Mouse (Mus musculus) heart, postnatal 0 days (tissue): ENCODE results near the gene Nrcam. TPM values are rescaled to one million over a fixed set of nuclear protein-coding genes. Genes with fewer than 3 reads are reported as not detected.

Experiments
- ATAC-seq: fragments of 200-750 bp; cut with Nextera tagmentation; 2 replicates; pipeline ENCODE4 v1.8.0; 2017; ENCODE audit warnings: low read depth, moderate number of reproducible peaks, moderate library complexity; ENCODE audit not compliant: insufficient read depth
- DNase-seq: peaks from one replicate; pipeline ENCODE4 v3.0.0-alpha.2; 2016; ENCODE audit warnings: low spot score
- H3K27ac ChIP-seq: fragments of 300-500 bp; sonication (generic); 2 replicates; pipeline ENCODE4 v1.5.1; 2014; ENCODE audit warnings: low read depth, mild to moderate bottlenecking
- H3K27me3 ChIP-seq: fragments of 300-500 bp; sonication (generic); 2 replicates; pipeline ENCODE4 v1.6.1; 2014; ENCODE audit warnings: low read length, mixed read lengths; ENCODE audit not compliant: control insufficient read depth, insufficient read depth
- H3K36me3 ChIP-seq: fragments of 300-500 bp; sonication (generic); replicated peaks from 2 replicates; pipeline ENCODE4 v1.6.1; 2014; ENCODE audit warnings: low read length, mixed read lengths; ENCODE audit not compliant: control insufficient read depth, insufficient read depth
- H3K4me1 ChIP-seq: fragments of 300-500 bp; sonication (generic); 2 replicates; pipeline ENCODE4 v1.6.1; 2014; ENCODE audit warnings: antibody characterized with exemption; ENCODE audit not compliant: control insufficient read depth, insufficient read depth
- H3K4me2 ChIP-seq: fragments of 300-500 bp; sonication (generic); 2 replicates; pipeline ENCODE4 v1.6.1; 2014; ENCODE audit warnings: low read depth, mild to moderate bottlenecking, low read length, moderate library complexity
- H3K4me3 ChIP-seq: fragments of 300-500 bp; sonication (generic); 2 replicates; pipeline ENCODE4 v1.5.1; 2014; ENCODE audit warnings: low read depth, low read length
- H3K9ac ChIP-seq: fragments of 300-500 bp; sonication (generic); replicated peaks from 2 replicates; pipeline ENCODE4 v1.6.1; 2014; ENCODE audit warnings: low read depth, low read length, mixed read lengths
- H3K9me3 ChIP-seq: fragments of 300-500 bp; sonication (generic); replicated peaks from 2 replicates; pipeline ENCODE4 v1.6.1; 2016; ENCODE audit warnings: low read length; ENCODE audit not compliant: control insufficient read depth
- CTCF ChIP-seq: IDR thresholded peaks from 2 replicates; pipeline ENCODE4 v1.5.1; 2016; ENCODE audit warnings: antibody characterized with exemption, control low read depth, low read depth
- EP300 ChIP-seq: IDR thresholded peaks from 2 replicates; pipeline ENCODE4 v1.6.1; 2016; ENCODE audit warnings: antibody characterized with exemption, low read depth
- WGBS: fragments of 180-500 bp; shearing (Covaris S2); extraction: QIAGEN DNeasy Blood & Tissue Kit; methylation state at CpG from one replicate; pipeline ENCODE4 v1.1.7; 2014; 5-methylcytosine and 5-hydroxymethylcytosine counted together
- polyA plus RNA-seq: library from polyadenylated mRNA; unstranded; fragments of >200 nt; fragmentation: Nextera tagmentation; extraction: Ambion mirVana; gene quantifications from 2 replicates; pipeline ENCODE4 v1.2.1, GENCODE M21; 2015
- total RNA-seq: library from RNA; depleted of rRNA; stranded (reverse); fragments of >200 nt; gene quantifications from 2 replicates; pipeline ENCODE4 v1.2.3, GENCODE M21; 2014; ENCODE audit warnings: low replicate concordance

Gene Nrcam
- total and polyA plus RNA-seq, 2 experiments from 2014 or later, result 0.20 to 5.0 TPM

DNA sequence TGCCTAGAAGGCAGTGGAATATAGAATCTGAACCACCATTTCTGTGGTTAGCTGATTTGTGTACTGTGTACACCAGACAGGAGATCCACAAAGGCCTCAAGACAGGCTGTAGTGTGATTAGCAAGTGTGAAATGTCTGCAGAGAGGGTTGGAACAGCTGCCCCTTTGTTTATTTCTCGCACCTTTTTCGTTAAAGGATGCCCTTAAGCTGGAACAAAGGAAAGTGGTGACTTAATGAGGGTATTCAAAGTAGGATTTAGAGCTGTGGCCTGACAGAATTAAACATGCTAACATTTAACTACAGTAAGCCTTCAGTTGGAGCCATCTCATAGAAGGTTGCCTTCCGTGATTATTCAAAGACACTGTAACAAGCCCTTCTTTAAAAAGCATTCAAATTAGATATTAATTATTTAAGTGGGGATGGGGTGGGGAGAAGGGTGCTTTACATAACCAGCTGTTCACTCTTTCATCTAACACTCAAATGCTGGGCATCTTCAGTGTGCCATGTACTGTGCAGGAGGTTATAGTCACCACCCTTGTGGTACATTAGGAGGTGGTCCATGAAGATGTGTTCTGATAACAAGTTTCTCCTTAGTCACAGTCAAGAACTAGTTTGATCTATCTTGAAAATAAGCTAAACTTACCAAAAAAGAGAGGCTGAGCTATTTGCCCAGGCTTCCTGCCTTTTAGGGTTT lies 75.2 kb downstream of the Nrcam start:
- no peak for DNase-seq
- WGBS, result 46% methylated on average over 3 of the region's 3 CpGs
- Histone ChIP-seq H3K9ac (no peak overlapping the region), H3K36me3 (no peaks in the 10 kb centered on the region), H3K9me3 (no peaks in the 10 kb centered on the region), H3K4me2 (no peak overlapping the region), H3K4me3 (no peak overlapping the region), H3K27ac (no peak overlapping the region), H3K27me3 (no peaks in the 10 kb centered on the region), H3K4me1 (no peaks in the 10 kb centered on the region)
- TF ChIP-seq CTCF (no peak), EP300 (no peak)
- no peak for ATAC-seq

DNA sequence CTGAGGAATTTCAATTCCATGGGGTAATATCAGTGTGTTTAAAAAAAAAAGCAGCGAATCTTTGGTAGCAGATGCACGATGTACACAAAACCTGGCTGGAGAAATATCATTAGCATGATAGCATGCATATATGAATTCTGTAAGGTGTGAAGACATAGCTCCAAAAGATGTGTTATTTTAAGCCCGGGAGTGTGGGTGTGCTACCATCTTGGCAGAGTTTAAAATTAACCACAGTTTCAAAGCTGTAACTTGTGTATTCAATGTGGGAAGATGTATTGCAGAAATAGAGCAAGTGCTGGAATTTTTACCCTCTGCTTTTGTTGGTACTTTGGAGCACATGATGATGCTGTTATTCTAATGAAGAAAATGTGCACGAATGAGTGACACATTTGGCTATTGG lies 81.1 kb downstream of the Nrcam start:
- Histone ChIP-seq H3K4me3 (no peak overlapping the region), H3K9me3 (no peaks in the 10 kb centered on the region), H3K4me2 (no peak overlapping the region), H3K4me1 (no peaks in the 10 kb centered on the region), H3K27ac (no peak overlapping the region), H3K9ac (no peak overlapping the region), H3K36me3 (no peaks in the 10 kb centered on the region), H3K27me3 (no peaks in the 10 kb centered on the region)
- WGBS, result 79% methylated on average over 4 of the region's 4 CpGs
- ATAC-seq, result no peak
- DNase-seq, result no peak
- TF ChIP-seq CTCF, result no peak
- TF ChIP-seq EP300, result no peak

DNA sequence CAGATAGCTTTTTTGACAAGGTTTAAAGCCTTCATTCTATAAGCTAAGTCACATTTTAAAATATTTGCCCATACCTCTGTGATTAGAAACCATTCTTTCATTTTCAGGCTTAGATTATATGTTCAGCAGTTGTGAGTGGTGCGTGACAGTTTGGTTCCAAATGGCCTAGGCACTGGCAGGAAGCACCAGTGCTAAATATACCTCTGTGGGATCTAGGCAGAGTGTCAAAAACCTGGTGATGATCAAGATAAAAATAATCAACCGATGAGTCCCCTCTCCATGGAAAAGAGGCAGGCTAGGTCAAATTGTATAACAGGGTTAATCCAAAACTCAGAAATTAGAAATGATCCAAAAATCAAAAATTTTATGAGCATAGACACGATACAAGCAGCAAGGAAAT lies 82.3 kb downstream of the Nrcam start:
- H3K9ac ChIP-seq, result no peak overlapping the region
- no peak overlapping the region for H3K4me2 ChIP-seq
- H3K9me3 ChIP-seq, result no peaks in the 10 kb centered on the region
- no peak for ATAC-seq
- H3K4me1 ChIP-seq, result no peaks in the 10 kb centered on the region
- H3K4me3 ChIP-seq, result no peak overlapping the region
- no peaks in the 10 kb centered on the region for H3K36me3 ChIP-seq
- DNase-seq, result no peak
- no peak overlapping the region for H3K27ac ChIP-seq
- 55% methylated on average over 3 of the region's 3 CpGs for WGBS
- TF ChIP-seq EP300 (no peak), CTCF (no peak)
- no peaks in the 10 kb centered on the region for H3K27me3 ChIP-seq

DNA sequence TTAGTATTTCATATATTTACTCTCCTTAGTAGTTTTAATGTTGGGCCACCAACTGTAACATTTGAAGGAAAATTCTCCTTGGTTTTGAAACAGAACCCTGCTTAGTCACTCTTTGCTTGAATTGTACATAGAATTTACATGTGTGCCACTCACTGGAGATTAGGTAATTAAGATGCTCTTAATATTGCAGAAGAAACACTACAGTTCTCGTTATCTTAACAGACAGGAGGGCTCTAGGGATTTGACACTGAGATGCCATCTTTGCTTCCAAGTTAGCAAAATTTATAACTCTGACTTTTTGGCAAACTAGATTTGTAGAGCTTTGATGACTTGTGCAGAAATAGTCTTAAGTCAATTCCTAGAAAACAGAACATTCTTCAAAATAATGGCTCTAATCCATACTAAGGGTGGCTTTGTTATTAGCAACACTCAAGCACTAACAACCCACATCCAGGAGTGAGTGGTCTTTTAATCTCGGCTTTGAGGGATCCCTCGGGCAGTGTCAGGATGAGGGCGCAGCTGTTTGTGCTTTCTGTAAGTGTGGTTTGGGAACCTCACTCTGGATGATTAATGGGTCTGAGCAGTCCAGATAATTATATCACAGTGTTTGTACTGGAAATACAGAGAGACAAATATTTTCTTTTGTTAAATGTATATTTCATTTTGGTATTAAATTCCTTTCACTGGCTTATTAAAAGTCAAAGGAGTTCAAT lies 93.6 kb downstream of the Nrcam start:
- Histone ChIP-seq H3K27ac (no peak overlapping the region), H3K4me3 (no peak overlapping the region), H3K27me3 (no peaks in the 10 kb centered on the region), H3K9ac (no peak overlapping the region), H3K9me3 (no peaks in the 10 kb centered on the region), H3K4me1 (no peaks in the 10 kb centered on the region), H3K36me3 (no peaks in the 10 kb centered on the region), H3K4me2 (no peak overlapping the region)
- WGBS, result 58% methylated on average over 4 of the region's 4 CpGs
- no peak for DNase-seq
- no peak for TF ChIP-seq EP300
- ATAC-seq, result no peak

DNA sequence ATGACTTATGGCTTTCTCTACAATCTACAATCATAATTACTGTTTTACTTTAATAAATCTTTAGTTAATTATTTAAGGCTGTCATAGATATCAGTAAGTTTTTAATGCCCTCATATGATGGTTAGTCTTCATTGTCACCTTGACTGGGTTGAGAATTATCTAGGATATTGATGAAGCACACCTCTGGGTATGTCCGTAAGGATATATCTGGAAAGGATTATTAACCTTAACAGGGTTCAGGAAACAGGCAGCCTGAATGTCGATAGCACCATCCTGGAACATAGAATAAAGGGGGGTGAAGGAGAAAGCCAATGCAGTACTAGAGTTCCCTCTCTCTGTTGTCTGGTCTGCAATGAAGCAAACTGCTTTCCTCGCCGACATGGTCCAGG lies 94.2 kb downstream of the Nrcam start:
- H3K27ac ChIP-seq, result no peak overlapping the region
- no peaks in the 10 kb centered on the region for H3K36me3 ChIP-seq
- no peaks in the 10 kb centered on the region for H3K9me3 ChIP-seq
- H3K27me3 ChIP-seq, result no peaks in the 10 kb centered on the region
- ATAC-seq (no peak), DNase-seq (no peak)
- TF ChIP-seq EP300 (no peak), CTCF (no peak)
- H3K4me1 ChIP-seq, result no peaks in the 10 kb centered on the region
- 76% methylated on average over 4 of the region's 4 CpGs for WGBS
- no peak overlapping the region for H3K9ac ChIP-seq
- H3K4me3 ChIP-seq, result no peak overlapping the region
- H3K4me2 ChIP-seq, result no peak overlapping the region
